Mouse (Mus musculus) liver, adult 2 months (tissue): Measurements from ENCODE around the gene Ppard. TPM values are rescaled to one million over a fixed set of nuclear protein-coding genes. Genes with fewer than 3 reads are reported as not detected.
"Not testable (repeated sequence)": the region's sequence is repeated elsewhere in the genome, so short reads cannot be mapped to it uniquely, and the experiment has no call there.

ENCODE experiments used
- DNase-seq: peaks from one replicate; pipeline ENCODE4 v3.0.0-alpha.2; 2011; ENCODE audit warnings: low read depth, low spot score; ENCODE audit errors: extremely low read depth
- H3K27ac ChIP-seq: fragments of 200-500 bp; replicated peaks from 2 replicates; pipeline ENCODE4 v1.5.1; 2012; ENCODE audit warnings: low read depth, mild to moderate bottlenecking, control low read depth, inconsistent platforms, low read length; ENCODE audit not compliant: insufficient read depth
- H3K27me3 ChIP-seq: fragments of 200-500 bp; 2 replicates; pipeline ENCODE4 v1.6.1; 2012; ENCODE audit warnings: mild to moderate bottlenecking, moderate library complexity, low read length, inconsistent platforms; ENCODE audit not compliant: control insufficient read depth, insufficient read depth
- H3K36me3 ChIP-seq: fragments of 200-500 bp; 2 replicates; pipeline ENCODE4 v1.6.1; 2012; ENCODE audit warnings: low read length, inconsistent platforms; ENCODE audit not compliant: control insufficient read depth, insufficient read depth
- H3K4me1 ChIP-seq: fragments of 200-500 bp; 2 replicates; pipeline ENCODE4 v1.6.1; 2011; ENCODE audit warnings: low read length; ENCODE audit not compliant: control insufficient read depth, insufficient read depth
- H3K4me3 ChIP-seq: fragments of 200-500 bp; 2 replicates; pipeline ENCODE4 v1.5.1; 2011; ENCODE audit warnings: low read depth, mild to moderate bottlenecking, control low read depth, low read length, moderate library complexity; ENCODE audit not compliant: insufficient read depth
- H3K79me2 ChIP-seq: fragments of 200-500 bp; 2 replicates; pipeline ENCODE4 v1.6.1; 2012; ENCODE audit warnings: inconsistent platforms, mild to moderate bottlenecking, low read length, moderate library complexity; ENCODE audit not compliant: control insufficient read depth, insufficient read depth
- H3K9ac ChIP-seq: fragments of 200-500 bp; 2 replicates; pipeline ENCODE4 v1.6.1; 2012; ENCODE audit warnings: low read depth, mild to moderate bottlenecking, control low read depth, inconsistent platforms, low read length
- CTCF ChIP-seq: fragments of 200-500 bp; IDR thresholded peaks from 2 replicates; pipeline ENCODE4 v1.5.1; 2011; ENCODE audit warnings: low read depth, low read length, control low read depth
- POLR2A ChIP-seq: fragments of 200-500 bp; IDR thresholded peaks from 2 replicates; pipeline ENCODE4 v1.6.1; 2011; ENCODE audit warnings: low read length, control low read depth; ENCODE audit not compliant: insufficient read depth; ENCODE audit errors: extremely low read depth
- WGBS: fragments of 180-500 bp; shearing (Covaris S2); methylation state at CpG from one replicate; pipeline ENCODE4 v1.1.7; 2018; 5-methylcytosine and 5-hydroxymethylcytosine counted together
- polyA plus RNA-seq: library from polyadenylated mRNA; depleted of rRNA; stranded (reverse); fragments of >200 nt; gene quantifications from 2 replicates; pipeline ENCODE4 v1.2.3, GENCODE M21; 2012
- total RNA-seq: library from RNA; depleted of rRNA; stranded (reverse); fragments of >200 nt; gene quantifications from 2 replicates; pipeline ENCODE4 v1.2.3, GENCODE M21; 2014

The Ppard gene
- total and polyA plus RNA-seq, 2 experiments: 3.0 to 9.7 TPM

DNA sequence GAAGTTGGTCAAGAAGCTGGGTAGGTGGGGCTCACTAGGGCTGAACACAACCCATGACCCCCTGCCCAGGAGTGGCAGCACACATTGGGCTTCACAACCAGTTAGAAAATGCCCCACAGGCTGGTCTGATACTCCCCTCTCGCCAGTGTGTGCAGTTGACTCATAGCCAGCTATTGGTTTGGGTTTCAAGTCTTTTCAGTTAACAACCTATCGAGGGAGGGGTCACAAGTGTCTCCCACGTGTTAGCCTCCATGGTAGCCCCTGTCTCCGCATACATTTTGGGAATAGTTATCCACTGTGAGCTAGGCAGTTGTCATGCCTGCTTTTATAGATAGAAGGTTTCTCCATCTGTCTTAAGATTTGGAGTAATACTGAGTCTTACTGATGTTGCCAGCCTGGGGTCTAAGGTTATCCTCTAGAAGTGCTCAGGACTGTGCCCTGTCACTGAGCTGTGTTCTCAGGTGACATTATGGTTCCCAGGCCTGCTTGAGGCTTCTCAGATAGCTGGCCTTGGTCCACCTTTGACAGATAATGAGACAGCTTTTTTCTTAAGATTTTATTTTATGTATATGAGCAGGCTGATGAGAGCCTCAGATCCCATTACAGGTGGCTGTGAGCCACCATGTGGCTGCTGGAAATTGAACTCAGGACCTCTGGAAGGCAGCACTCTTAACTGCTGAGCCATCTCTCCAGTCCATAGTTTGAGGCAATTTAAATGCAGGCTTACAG is 97.2 kb downstream of the Ppard start:
- Histone ChIP-seq H3K36me3 (peaks cover 9% of the 10 kb centered on the region), H3K4me1 (peaks cover 13% of the 10 kb centered on the region), H3K27ac (peak overlapping the region; percentile 64), H3K27me3 (no peaks in the 10 kb centered on the region), H3K4me3 (peak overlapping the region; percentile 71; the same call in 1 of the 2 replicates), H3K79me2 (no peaks in the 10 kb centered on the region), H3K9ac (peak overlapping the region; percentile 88)
- 15% methylated on average over 4 of the region's 4 CpGs for WGBS
- DNase-seq: peak; percentile 22
- no peak for TF ChIP-seq CTCF
- TF ChIP-seq POLR2A: no peak

GRCm38 (mm10) chr17:28330232-28330546 is 97.7 kb downstream of the Ppard start:
- Histone ChIP-seq H3K79me2 (no peaks in the 10 kb centered on the region), H3K4me1 (peaks cover 13% of the 10 kb centered on the region), H3K9ac (no peak overlapping the region), H3K27me3 (no peaks in the 10 kb centered on the region), H3K4me3 (no peak overlapping the region), H3K27ac (no peak overlapping the region), H3K36me3 (peaks cover 9% of the 10 kb centered on the region)
- no peak for DNase-seq
- TF ChIP-seq POLR2A (no peak), CTCF (no peak)
- WGBS: 28% methylated on average over 2 of the region's 2 CpGs

DNA sequence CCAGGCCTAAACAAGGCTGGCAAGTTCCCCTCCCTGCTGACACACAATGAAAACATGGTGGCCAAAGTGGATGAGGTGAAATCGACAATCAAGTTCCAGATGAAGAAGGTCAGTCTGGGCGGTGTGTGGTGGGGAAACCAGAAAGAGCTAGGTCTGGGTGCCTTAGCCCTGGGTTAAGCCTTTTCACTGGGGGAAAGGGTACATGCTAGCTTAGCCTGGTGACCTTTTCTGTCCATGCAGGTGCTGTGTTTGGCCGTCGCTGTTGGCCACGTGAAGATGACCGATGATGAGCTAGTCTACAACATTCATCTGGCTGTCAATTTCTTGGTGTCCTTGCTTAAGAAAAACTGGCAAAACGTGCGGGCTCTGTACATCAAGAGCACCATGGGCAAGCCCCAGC is 98.1 kb downstream of the Ppard start:
- not testable (repeated sequence) for H3K4me3 ChIP-seq, H3K27ac ChIP-seq, H3K79me2 ChIP-seq, H3K36me3 ChIP-seq, H3K9ac ChIP-seq, H3K27me3 ChIP-seq
- 35% methylated on average over 8 of the region's 8 CpGs for whole genome bisulfite sequencing
- H3K4me1 ChIP-seq: peaks cover 13% of the 10 kb centered on the region
- peak; percentile 41 for DNase-seq

DNA sequence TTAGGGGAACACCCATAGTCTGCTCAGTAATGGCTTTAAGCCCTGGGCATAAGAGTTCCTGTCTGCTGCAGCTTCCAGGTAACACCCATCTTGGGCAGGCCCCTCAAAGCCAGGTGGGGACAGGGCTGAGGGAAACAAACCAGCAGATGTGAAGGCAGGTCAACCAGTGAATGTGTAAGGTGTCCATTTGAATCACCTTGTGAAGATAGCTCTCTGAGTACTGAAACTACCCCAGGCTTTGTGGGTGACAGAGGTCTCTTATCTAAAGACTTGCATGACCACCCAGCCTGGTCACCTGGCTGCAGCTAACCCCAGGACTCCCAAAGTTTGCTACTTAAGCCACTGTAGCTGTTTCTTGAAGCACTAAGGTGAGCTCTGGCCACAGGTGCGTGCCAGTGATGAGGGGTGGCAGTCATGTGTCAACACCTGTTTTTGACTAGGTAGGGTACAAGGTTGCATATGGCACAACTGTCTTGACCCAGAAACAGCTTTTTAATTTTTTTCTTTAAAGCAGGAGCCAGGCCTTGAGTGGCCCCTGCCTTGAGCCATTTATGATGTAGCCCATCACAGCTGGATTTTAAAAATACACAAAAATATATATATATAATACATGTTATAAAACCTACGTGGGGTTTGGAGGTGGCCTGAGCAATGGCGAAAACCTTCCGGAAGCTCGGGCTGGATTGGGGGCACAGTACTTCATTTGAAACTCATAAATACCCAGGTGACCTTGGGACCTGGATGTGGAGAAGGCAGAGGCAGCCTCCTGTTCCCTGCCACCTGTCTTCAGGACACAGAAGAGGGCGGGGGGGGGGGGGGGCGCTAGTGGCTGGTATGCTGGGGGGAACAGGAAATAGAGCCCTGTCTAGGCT is 99.0 kb downstream of the Ppard start:
- DNase-seq: no peak
- H3K27me3 ChIP-seq: no peaks in the 10 kb centered on the region
- no peaks in the 10 kb centered on the region for H3K79me2 ChIP-seq
- peaks cover 13% of the 10 kb centered on the region for H3K4me1 ChIP-seq
- H3K36me3 ChIP-seq: peaks cover 9% of the 10 kb centered on the region
- no peak overlapping the region for H3K9ac ChIP-seq
- no peak overlapping the region for H3K27ac ChIP-seq
- no peak overlapping the region for H3K4me3 ChIP-seq
- TF ChIP-seq CTCF (no peak), POLR2A (no peak)
- 71% methylated on average over 7 of the region's 7 CpGs for WGBS

DNA sequence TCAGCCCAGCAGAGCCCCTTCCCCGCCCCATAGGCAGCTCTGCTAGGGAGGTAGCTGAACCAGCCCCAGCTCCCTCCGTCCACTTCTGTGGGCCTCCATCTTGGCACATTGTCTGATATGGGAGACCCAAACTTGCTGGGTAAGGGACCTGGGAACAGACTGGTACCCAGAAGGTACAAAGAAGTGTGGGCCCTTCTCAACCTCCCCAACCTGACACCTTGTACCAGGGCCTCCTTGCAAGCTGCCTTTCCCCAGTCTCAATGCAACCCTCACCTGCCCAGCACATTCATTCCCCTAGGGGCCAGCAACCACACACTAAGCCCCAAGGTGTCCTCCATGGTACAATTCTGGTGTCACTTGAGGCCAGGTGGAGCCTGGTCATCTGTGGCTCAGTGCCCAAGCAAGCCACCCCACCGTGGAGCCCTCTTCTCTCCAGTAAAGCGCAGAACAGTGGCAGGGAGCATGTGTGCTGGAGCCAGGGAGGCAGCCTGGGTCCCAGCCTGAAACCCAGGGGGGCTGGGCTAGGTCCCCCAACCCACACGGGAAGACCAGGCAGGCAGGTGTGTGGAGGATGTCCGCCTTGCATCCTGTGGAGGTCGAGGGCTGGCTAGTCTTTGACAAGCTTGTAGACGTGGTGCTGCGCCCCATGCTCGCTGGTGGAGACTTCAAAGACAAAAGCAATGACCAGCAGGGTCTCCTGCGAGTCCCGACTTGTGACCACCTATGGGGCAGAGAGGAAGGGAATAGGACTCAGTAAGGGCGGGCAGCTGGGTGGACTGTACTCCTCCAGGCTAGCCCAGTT is 99.8 kb downstream of the Ppard start:
- no peaks in the 10 kb centered on the region for H3K79me2 ChIP-seq
- no peak for DNase-seq
- 72% methylated on average over 13 of the region's 13 CpGs for WGBS
- H3K4me1 ChIP-seq: peaks cover 9% of the 10 kb centered on the region
- no peaks in the 10 kb centered on the region for H3K27me3 ChIP-seq
- no peak overlapping the region for H3K4me3 ChIP-seq
- TF ChIP-seq CTCF (no peak), POLR2A (no peak)
- no peak overlapping the region for H3K9ac ChIP-seq
- no peak overlapping the region for H3K27ac ChIP-seq
- H3K36me3 ChIP-seq: peaks cover 9% of the 10 kb centered on the region
